Mouse (Mus musculus): ENCODE results near the gene Ankrd16.

Gene Ankrd16

GRCm38 (mm10) chr2:11777091-11778068 lies at the start of gene Ankrd16, which contains the start of gene Fbh1:
Gene Ankrd16 (plus strand): TSS chr2:11777876.
Gene Fbh1 (minus strand): TSS chr2:11777582.
- peak; percentile 100 for DNase-seq (ENCODE audit: inconsistent age in 2 of 2, low spot score in 1 of 2)

GRCm38 (mm10) chr2:11729091-11729490 lies 48.6 kb upstream of the Ankrd16 start:
- DNase-seq (ENCODE audit: inconsistent age in 2 of 2, low spot score in 1 of 2), result no peak

- no peak for DNase-seq (ENCODE audit: inconsistent age in 2 of 2, low spot score in 1 of 2)
Measured at GRCm38 (mm10) chr2:11732978-11733377, 44.7 kb upstream of the Ankrd16 start.

GRCm38 (mm10) chr2:11735853-11736252 lies 41.8 kb upstream of the Ankrd16 start:
- no peak for DNase-seq (ENCODE audit: inconsistent age in 2 of 2, low spot score in 1 of 2)

- no peak for DNase-seq (ENCODE audit: inconsistent age in 2 of 2, low spot score in 1 of 2)
Measured at GRCm38 (mm10) chr2:11738794-11739193, 38.9 kb upstream of the Ankrd16 start.

- no peak for DNase-seq (ENCODE audit: inconsistent age in 2 of 2, low spot score in 1 of 2)
Measured at GRCm38 (mm10) chr2:11739516-11740051, 38.1 kb upstream of the Ankrd16 start.

GRCm38 (mm10) chr2:11762541-11762940 lies 15.1 kb upstream of the Ankrd16 start:
- no peak for DNase-seq (ENCODE audit: inconsistent age in 2 of 2, low spot score in 1 of 2)

GRCm38 (mm10) chr2:11765694-11766093 lies 12.0 kb upstream of the Ankrd16 start:
- DNase-seq (ENCODE audit: inconsistent age in 2 of 2, low spot score in 1 of 2), result no peak

GRCm38 (mm10) chr2:11766485-11767160 lies 11.1 kb upstream of the Ankrd16 start:
- DNase-seq (ENCODE audit: inconsistent age in 2 of 2, low spot score in 1 of 2), result no peak

GRCm38 (mm10) chr2:11767161-11767545 lies 10.5 kb upstream of the Ankrd16 start:
- peak; percentile 52 to 58 for DNase-seq (ENCODE audit: inconsistent age in 2 of 2, low spot score in 1 of 2)

- DNase-seq (ENCODE audit: inconsistent age in 2 of 2, low spot score in 1 of 2), result no peak
Measured at GRCm38 (mm10) chr2:11771701-11772100, 6.0 kb upstream of the Ankrd16 start.

GRCm38 (mm10) chr2:11772401-11772800 lies 5.3 kb upstream of the Ankrd16 start:
- DNase-seq (ENCODE audit: inconsistent age in 2 of 2, low spot score in 1 of 2), result no peak

- DNase-seq (ENCODE audit: inconsistent age in 2 of 2, low spot score in 1 of 2), result no peak
Measured at GRCm38 (mm10) chr2:11774426-11774825, 3.2 kb upstream of the Ankrd16 start.

- DNase-seq (ENCODE audit: inconsistent age in 2 of 2, low spot score in 1 of 2), result no peak
Measured at GRCm38 (mm10) chr2:11775121-11775520, 2.6 kb upstream of the Ankrd16 start.

GRCm38 (mm10) chr2:11776415-11776814 lies 1.3 kb upstream of the Ankrd16 start:
- DNase-seq (ENCODE audit: inconsistent age in 2 of 2, low spot score in 1 of 2), result no peak

GRCm38 (mm10) chr2:11778087-11778823 lies 579 bp downstream of the Ankrd16 start:
- DNase-seq (ENCODE audit: inconsistent age in 2 of 2, low spot score in 1 of 2), result peak; percentile 88 to 97

GRCm38 (mm10) chr2:11784159-11784558 lies 6.5 kb downstream of the Ankrd16 start:
- no peak for DNase-seq (ENCODE audit: inconsistent age in 2 of 2, low spot score in 1 of 2)

- DNase-seq (ENCODE audit: inconsistent age in 2 of 2, low spot score in 1 of 2), result peak in 1 of 2 experiments; percentile 55
Measured at GRCm38 (mm10) chr2:11794668-11795067, 17.0 kb downstream of the Ankrd16 start.

GRCm38 (mm10) chr2:11797930-11798364 lies 20.3 kb downstream of the Ankrd16 start:
- DNase-seq (ENCODE audit: inconsistent age in 2 of 2, low spot score in 1 of 2), result no peak

GRCm38 (mm10) chr2:11801299-11801930 lies 23.7 kb downstream of the Ankrd16 start:
- no peak for DNase-seq (ENCODE audit: inconsistent age in 2 of 2, low spot score in 1 of 2)
